Mouse (Mus musculus) testis, adult 2 months (tissue): ENCODE measurements around the gene Scnm1. TPM values are rescaled to one million over a fixed set of nuclear protein-coding genes. Genes with fewer than 3 reads are reported as not detected.

Experiments
- H3K27ac ChIP-seq: fragments of 200-500 bp; 2 replicates; pipeline ENCODE4 v1.5.1; 2012; ENCODE audit warnings: low read depth, low read length; ENCODE audit not compliant: control insufficient read depth, insufficient read depth
- H3K27me3 ChIP-seq: fragments of 200-500 bp; 2 replicates; pipeline ENCODE4 v1.6.1; 2012; ENCODE audit warnings: mild to moderate bottlenecking, low read length, moderate library complexity; ENCODE audit not compliant: control insufficient read depth, insufficient read depth
- H3K36me3 ChIP-seq: fragments of 200-500 bp; 2 replicates; pipeline ENCODE4 v1.6.1; 2012; ENCODE audit warnings: mild to moderate bottlenecking, low read length; ENCODE audit not compliant: control insufficient read depth, insufficient read depth
- H3K4me1 ChIP-seq: fragments of 200-500 bp; 2 replicates; pipeline ENCODE4 v1.6.1; 2012; ENCODE audit warnings: low read length; ENCODE audit not compliant: control insufficient read depth, insufficient read depth
- H3K4me3 ChIP-seq: fragments of 200-500 bp; 2 replicates; pipeline ENCODE4 v1.5.1; 2012; ENCODE audit warnings: low read depth, mild to moderate bottlenecking, low read length, moderate library complexity, mixed read lengths; ENCODE audit not compliant: control insufficient read depth
- CTCF ChIP-seq: fragments of 200-500 bp; IDR thresholded peaks from 2 replicates; pipeline ENCODE4 v1.5.1; 2012; ENCODE audit warnings: low read depth, mild to moderate bottlenecking, inconsistent platforms, low read length, moderate library complexity; ENCODE audit not compliant: control insufficient read depth, insufficient read depth, insufficient replicate concordance
- POLR2A ChIP-seq: fragments of 200-500 bp; IDR thresholded peaks from 2 replicates; pipeline ENCODE4 v1.6.1; 2012; ENCODE audit warnings: low read depth, mild to moderate bottlenecking, inconsistent platforms, low read length, moderate library complexity; ENCODE audit not compliant: control insufficient read depth
- polyA plus RNA-seq: library from polyadenylated mRNA; depleted of rRNA; stranded (reverse); fragments of >200 nt; gene quantifications from 2 replicates; pipeline ENCODE4 v1.2.3, GENCODE M21; 2012

Scnm1 gene
- polyA plus RNA-seq, 1 experiment, result 41.4 TPM

- peak overlapping the region; percentile 57 for H3K4me3 ChIP-seq
- no peaks in the 10 kb centered on the region for H3K36me3 ChIP-seq
- H3K27ac ChIP-seq, result peak overlapping the region; percentile 80
- TF ChIP-seq CTCF (no peak), POLR2A (no peak)
- peaks cover 23% of the 10 kb centered on the region for H3K4me1 ChIP-seq
- no peaks in the 10 kb centered on the region; the same call in 1 of the 2 replicates for H3K27me3 ChIP-seq
These were observed 39.6 kb upstream of the Scnm1 start for GRCm38 (mm10) chr3:95173256-95173949.

DNA sequence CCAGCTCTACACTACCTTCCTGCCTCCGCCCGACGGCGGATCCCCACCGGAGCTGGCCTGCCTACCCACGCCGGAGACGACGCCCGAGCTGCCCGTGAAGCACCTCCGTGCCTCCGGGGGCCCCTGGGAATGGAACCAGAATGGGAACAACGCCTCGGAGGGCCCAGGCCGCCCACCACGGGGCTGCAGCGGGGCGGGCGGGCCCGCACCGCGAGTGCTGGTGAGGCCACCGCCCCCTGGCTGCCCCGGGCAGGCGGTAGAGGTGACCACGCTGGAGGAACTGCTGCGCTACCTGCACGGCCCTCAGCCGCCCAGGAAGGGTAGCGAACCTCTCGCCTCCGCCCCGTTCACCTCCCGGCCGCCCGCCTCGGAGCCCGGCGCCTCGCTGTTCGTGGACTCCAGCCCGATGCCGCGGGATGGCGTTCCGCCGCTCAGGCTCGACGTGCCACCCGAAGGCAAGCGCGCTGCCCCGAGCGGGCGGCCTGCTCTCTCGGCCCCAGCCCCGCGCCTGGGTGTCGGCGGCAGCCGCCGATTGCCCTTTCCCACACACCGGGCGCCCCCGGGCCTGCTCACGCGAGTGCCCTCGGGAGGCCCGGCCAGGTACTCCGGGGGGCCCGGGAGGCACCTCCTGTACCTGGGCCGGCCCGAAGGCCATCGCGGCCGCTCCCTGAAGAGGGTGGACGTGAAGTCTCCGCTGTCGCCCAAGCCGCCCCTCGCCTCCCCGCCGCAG lies 38.9 kb upstream of the Scnm1 start:
- Histone ChIP-seq H3K36me3 (no peaks in the 10 kb centered on the region), H3K27me3 (no peaks in the 10 kb centered on the region; the same call in 1 of the 2 replicates), H3K4me1 (peaks cover 23% of the 10 kb centered on the region), H3K27ac (no peak overlapping the region; the same call in 1 of the 2 replicates), H3K4me3 (peak overlapping the region; percentile 57)
- TF ChIP-seq POLR2A, result no peak
- no peak for TF ChIP-seq CTCF

GRCm38 (mm10) chr3:95171105-95171504 lies 37.3 kb upstream of the Scnm1 start:
- TF ChIP-seq CTCF, result no peak
- no peak for TF ChIP-seq POLR2A
- H3K4me1 ChIP-seq, result peaks cover 23% of the 10 kb centered on the region
- no peak overlapping the region for H3K27ac ChIP-seq
- H3K36me3 ChIP-seq, result no peaks in the 10 kb centered on the region
- no peaks in the 10 kb centered on the region; the same call in 1 of the 2 replicates for H3K27me3 ChIP-seq
- no peak overlapping the region for H3K4me3 ChIP-seq

- Histone ChIP-seq H3K4me3 (no peak overlapping the region), H3K36me3 (no peaks in the 10 kb centered on the region), H3K4me1 (peaks cover 23% of the 10 kb centered on the region), H3K27ac (no peak overlapping the region), H3K27me3 (no peaks in the 10 kb centered on the region; the same call in 1 of the 2 replicates)
- no peak for TF ChIP-seq CTCF
- no peak for TF ChIP-seq POLR2A
These were observed 36.2 kb upstream of the Scnm1 start for GRCm38 (mm10) chr3:95169996-95170395.

DNA sequence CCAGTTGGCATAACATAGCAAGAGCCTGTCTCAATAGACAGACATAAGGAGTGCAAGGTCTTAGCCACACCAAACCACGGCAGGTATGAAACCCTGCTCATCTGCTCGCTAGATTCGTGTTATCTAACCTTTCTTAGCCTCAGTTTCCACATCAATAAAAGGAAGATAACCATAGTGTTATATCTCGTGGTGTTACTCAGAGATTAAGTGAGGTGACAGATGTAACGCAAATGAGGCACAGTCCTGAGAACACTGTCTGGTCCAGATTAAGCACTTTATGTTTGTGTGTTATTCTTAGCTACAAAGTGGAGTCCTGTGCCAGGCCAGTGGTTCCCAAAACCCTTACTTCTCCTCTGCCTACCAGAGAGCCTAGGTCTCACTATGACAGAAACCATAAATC lies 31.0 kb upstream of the Scnm1 start:
- Histone ChIP-seq H3K36me3 (no peaks in the 10 kb centered on the region), H3K27me3 (no peaks in the 10 kb centered on the region; the same call in 1 of the 2 replicates), H3K4me1 (peaks cover 11% of the 10 kb centered on the region), H3K4me3 (no peak overlapping the region), H3K27ac (no peak overlapping the region)
- TF ChIP-seq POLR2A (no peak), CTCF (no peak)

- H3K27ac ChIP-seq, result no peak overlapping the region
- H3K36me3 ChIP-seq, result no peaks in the 10 kb centered on the region
- TF ChIP-seq CTCF (no peak), POLR2A (no peak)
- H3K4me1 ChIP-seq, result peaks cover 15% of the 10 kb centered on the region
- H3K27me3 ChIP-seq, result no peaks in the 10 kb centered on the region; the same call in 1 of the 2 replicates
- no peak overlapping the region for H3K4me3 ChIP-seq
These were observed 30.4 kb upstream of the Scnm1 start for GRCm38 (mm10) chr3:95164256-95164550.

GRCm38 (mm10) chr3:95163419-95164255 lies 29.8 kb upstream of the Scnm1 start:
- Histone ChIP-seq H3K27ac (no peak overlapping the region), H3K4me3 (no peak overlapping the region), H3K27me3 (no peaks in the 10 kb centered on the region; the same call in 1 of the 2 replicates), H3K4me1 (peaks cover 15% of the 10 kb centered on the region), H3K36me3 (no peaks in the 10 kb centered on the region)
- TF ChIP-seq POLR2A (no peak), CTCF (no peak)
